Mouse (Mus musculus): ENCODE measurements around the gene Tekt3.

GRCm38 (mm10) chr11:63023461-63023860, 38.0 kb upstream of the Tekt3 start:
- TF ChIP-seq CTCF (IDR thresholded peaks at IDR 0.05; ENCODE audit: extremely low read depth, insufficient read depth, low read length), result no peak
- no peak for TF ChIP-seq POLR2A (IDR thresholded peaks at IDR 0.05; ENCODE audit: extremely low read depth, insufficient read depth, low read length)
